ENCODE assay signal across 30 mouse cellular contexts in the genomic region with DNA sequence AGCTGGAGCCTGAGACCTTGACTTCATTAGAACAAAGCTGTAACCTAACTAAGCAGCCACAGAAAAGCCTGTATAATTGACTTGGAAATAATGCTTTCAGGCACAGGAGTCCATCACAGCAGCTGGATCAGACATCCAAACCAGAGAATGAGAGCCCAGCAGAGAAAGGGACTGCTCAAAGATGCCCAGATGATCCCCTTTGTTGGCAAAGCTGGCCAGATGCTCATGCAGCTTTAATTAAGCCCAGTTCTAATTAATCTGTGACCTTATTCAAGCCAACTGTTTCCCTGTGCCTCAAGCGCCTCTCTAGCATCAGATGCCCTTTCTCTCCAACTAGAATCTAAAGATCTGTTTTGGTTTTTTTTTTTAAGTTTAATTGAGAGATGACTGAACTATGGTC.
DNase-seq lines count a peak whose midpoint lies in the region; ATAC-seq and TF ChIP-seq lines count a peak whose summit lies in the region.
"Had no signal": no experiment of that assay in that cellular context is flagged by ENCODE, and none has a peak within 500 bp of the region (broad histone marks: within the 10 kb centered on the region; RNA-seq: fewer than 3 reads in every experiment).

No protein-coding gene starts in this region.

- no peak for TF ChIP-seq CTCF in hindbrain, postnatal 0 days (IDR thresholded peaks at IDR 0.05; ENCODE audit: low read depth)

- no peak for DNase-seq in forebrain, embryonic 11.5 days (ENCODE audit: low spot score)
- DNase-seq in forebrain, embryonic 10.5 days (ENCODE audit: extremely low spot score, low spot score): no peak
- peak; percentile 25 for DNase-seq in hindbrain, postnatal 0 days (ENCODE audit: low spot score)
- DNase-seq in retina, embryonic 14.5 days (ENCODE audit: low spot score): peak; percentile 75
- no peak for DNase-seq in embryo, embryonic 10 days (ENCODE audit: low spot score)
- no peak for DNase-seq in right cerebral cortex, postnatal 10 days (ENCODE audit: low spot score in 2 of 2)
- DNase-seq: adrenal gland, postnatal 10 days; adrenal gland, postnatal 36 days; B cell, adult 2 months; cerebellum, adult 11 months; cerebellum, adult 8-10 months; cerebellum, postnatal 10 days; cerebellum, postnatal 36 days; forebrain, postnatal 0 days; gastrocnemius, adult 2 months; gastrocnemius, postnatal 14 days; heart, adult 18-20 months; heart, postnatal 10 days; heart, postnatal 4 days had no signal

- no peaks in the 10 kb centered on the region for H3K4me1 ChIP-seq in forebrain, embryonic 11.5 days (replicated peaks; ENCODE audit: control insufficient read depth, insufficient read depth, low read length)
- H3K4me1 ChIP-seq in forebrain, embryonic 10.5 days: peaks cover 20% of the 10 kb centered on the region
- no peaks in the 10 kb centered on the region for H3K4me1 ChIP-seq in hindbrain, postnatal 0 days (ENCODE audit: insufficient read depth, low read length)
- no peaks in the 10 kb centered on the region for H3K4me1 ChIP-seq in hindbrain, embryonic 13.5 days (replicated peaks)
- H3K4me1 ChIP-seq: embryonic facial prominence, embryonic 12.5 days; heart, embryonic 12.5 days; heart, embryonic 15.5 days; hindbrain, embryonic 12.5 days had no signal

- WGBS in forebrain, embryonic 11.5 days: 45% methylated on average over 1 of the region's 1 CpGs
- 67% methylated on average over 1 of the region's 1 CpGs for WGBS in forebrain, embryonic 10.5 days
- 73% methylated on average over 1 of the region's 1 CpGs for WGBS in hindbrain, postnatal 0 days
- WGBS in hindbrain, embryonic 13.5 days: 64% methylated on average over 1 of the region's 1 CpGs

- no peak overlapping the region for H3K4me3 ChIP-seq in forebrain, embryonic 11.5 days (ENCODE audit: low read depth, low read length)
- H3K4me3 ChIP-seq in forebrain, embryonic 10.5 days: no peak overlapping the region
- H3K4me3 ChIP-seq in hindbrain, postnatal 0 days (ENCODE audit: low read length): no peak overlapping the region
- no peak overlapping the region for H3K4me3 ChIP-seq in hindbrain, embryonic 13.5 days
- H3K4me3 ChIP-seq: embryonic facial prominence, embryonic 12.5 days; erythroblast, embryonic 14.5 days; gastrocnemius, adult 2 months; heart, embryonic 12.5 days; heart, embryonic 15.5 days; hindbrain, embryonic 12.5 days had no signal

- ATAC-seq in forebrain, embryonic 11.5 days (replicated peaks; ENCODE audit: low FRiP score): peak; percentile 16
- ATAC-seq in hindbrain, postnatal 0 days: no peak
- no peak for ATAC-seq in hindbrain, embryonic 13.5 days (ENCODE audit: low FRiP score)
- ATAC-seq: forebrain, embryonic 14.5 days; forebrain, postnatal 0 days; intestine, postnatal 0 days; Patski had no signal

- no peaks in the 10 kb centered on the region for H3K27me3 ChIP-seq in forebrain, embryonic 11.5 days (ENCODE audit: control insufficient read depth, insufficient read depth, low read length)
- no peaks in the 10 kb centered on the region for H3K27me3 ChIP-seq in forebrain, embryonic 10.5 days (ENCODE audit: poor library complexity, severe bottlenecking)
- no peaks in the 10 kb centered on the region for H3K27me3 ChIP-seq in hindbrain, postnatal 0 days (ENCODE audit: insufficient read depth, low read length)
- no peaks in the 10 kb centered on the region for H3K27me3 ChIP-seq in hindbrain, embryonic 13.5 days
- H3K27me3 ChIP-seq: CH12.LX; embryonic facial prominence, embryonic 12.5 days; heart, embryonic 12.5 days; heart, embryonic 15.5 days; hindbrain, embryonic 12.5 days had no signal

- H3K9ac ChIP-seq in forebrain, embryonic 11.5 days (ENCODE audit: low read length): no peak overlapping the region
- H3K9ac ChIP-seq in hindbrain, postnatal 0 days (replicated peaks; ENCODE audit: low read length): no peak overlapping the region
- H3K9ac ChIP-seq in hindbrain, embryonic 13.5 days: no peak overlapping the region
- H3K9ac ChIP-seq: embryonic facial prominence, embryonic 12.5 days; forebrain, postnatal 0 days; heart, embryonic 12.5 days; heart, embryonic 15.5 days; hindbrain, embryonic 12.5 days had no signal

- no peaks in the 10 kb centered on the region for H3K9me3 ChIP-seq in forebrain, embryonic 11.5 days (ENCODE audit: control insufficient read depth, low read length)
- H3K9me3 ChIP-seq in forebrain, embryonic 10.5 days: no peaks in the 10 kb centered on the region
- no peaks in the 10 kb centered on the region for H3K9me3 ChIP-seq in hindbrain, postnatal 0 days (ENCODE audit: low read length)
- no peaks in the 10 kb centered on the region for H3K9me3 ChIP-seq in hindbrain, embryonic 13.5 days
- H3K9me3 ChIP-seq: embryonic facial prominence, embryonic 12.5 days; G1E; heart, embryonic 12.5 days; heart, embryonic 15.5 days; hindbrain, embryonic 12.5 days had no signal

- no peak overlapping the region for H3K4me2 ChIP-seq in forebrain, embryonic 11.5 days (ENCODE audit: low read depth, low read length, severe bottlenecking)
- H3K4me2 ChIP-seq in hindbrain, postnatal 0 days (ENCODE audit: low read depth, low read length): no peak overlapping the region
- H3K4me2 ChIP-seq in hindbrain, embryonic 13.5 days: no peak overlapping the region
- H3K4me2 ChIP-seq: embryonic facial prominence, embryonic 12.5 days; heart, embryonic 12.5 days; heart, embryonic 15.5 days; hindbrain, embryonic 12.5 days had no signal

- no peak overlapping the region for H3K27ac ChIP-seq in forebrain, embryonic 11.5 days (ENCODE audit: low read depth, low read length)
- H3K27ac ChIP-seq in forebrain, embryonic 10.5 days: no peak overlapping the region
- H3K27ac ChIP-seq in hindbrain, postnatal 0 days: no peak overlapping the region
- H3K27ac ChIP-seq in hindbrain, embryonic 13.5 days: no peak overlapping the region
- H3K27ac ChIP-seq: embryonic facial prominence, embryonic 12.5 days; gastrocnemius, adult 2 months; heart, embryonic 15.5 days; hindbrain, embryonic 12.5 days had no signal

- H3K36me3 ChIP-seq in forebrain, embryonic 11.5 days (ENCODE audit: control insufficient read depth, insufficient read depth, low read length): no peaks in the 10 kb centered on the region
- no peaks in the 10 kb centered on the region for H3K36me3 ChIP-seq in forebrain, embryonic 10.5 days (replicated peaks)
- H3K36me3 ChIP-seq in hindbrain, postnatal 0 days (ENCODE audit: insufficient read depth, low read length): no peaks in the 10 kb centered on the region
- H3K36me3 ChIP-seq in hindbrain, embryonic 13.5 days: no peaks in the 10 kb centered on the region
- H3K36me3 ChIP-seq: embryonic facial prominence, embryonic 12.5 days; G1E; heart, embryonic 12.5 days; heart, embryonic 15.5 days; hindbrain, embryonic 12.5 days had no signal

Comparison
In these comparisons a context has a peak if more than half of its experiments do, and no peak if none do; other contexts are left out.
1. DNase-seq: peak in hindbrain, postnatal 0 days (single experiment) and retina, embryonic 14.5 days (single experiment); none in forebrain, embryonic 11.5 days (single experiment), forebrain, embryonic 10.5 days (single experiment), embryo, embryonic 10 days (single experiment) and right cerebral cortex, postnatal 10 days (0 of 2).